ENCODE assay signal across 16 mouse cellular contexts in the genomic region with DNA sequence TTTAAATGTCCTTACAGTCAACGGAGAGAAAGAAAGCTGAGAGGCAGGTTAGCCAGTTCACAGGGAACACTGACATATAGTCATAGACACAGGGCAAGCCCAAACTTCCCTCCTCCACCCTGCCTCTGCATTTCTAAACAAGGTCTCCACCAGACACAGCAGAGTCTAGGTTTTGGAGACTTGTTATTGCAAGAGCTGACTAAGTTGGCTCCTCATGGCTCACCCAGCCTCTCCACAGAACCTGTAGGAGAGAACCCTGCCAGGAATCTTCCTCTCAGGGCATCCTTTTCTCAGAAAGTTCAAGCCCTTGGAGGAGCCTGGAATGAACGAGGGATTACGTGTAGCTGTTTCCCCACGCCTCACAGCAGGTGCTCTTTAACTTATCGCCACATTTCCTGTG.
"Had no signal": no experiment of that assay in that cellular context is flagged by ENCODE, and none has a peak within 500 bp of the region (broad histone marks: within the 10 kb centered on the region; RNA-seq: fewer than 3 reads in every experiment).

No protein-coding gene starts in this region.

- DNase-seq: kidney, adult 9 months; kidney, postnatal 36 days; layer of hippocampus, adult 9-11 months; lung, adult 2 months; lung, postnatal 4 days; midbrain, embryonic 14.5 days; right cerebral cortex, adult 18-20 months; right cerebral cortex, postnatal 25 days; thymus, adult 18-20 months; thymus, postnatal 14 days had no signal

- H3K27ac ChIP-seq: kidney, postnatal 0 days; limb, embryonic 13.5 days; liver, embryonic 14.5 days; midbrain, embryonic 10.5 days; neural tube, embryonic 15.5 days had no signal

- H3K9me3 ChIP-seq: limb, embryonic 13.5 days; midbrain, embryonic 10.5 days; neural tube, embryonic 15.5 days had no signal

- H3K4me1 ChIP-seq: limb, embryonic 13.5 days; neural tube, embryonic 15.5 days had no signal

- H3K9ac ChIP-seq: limb, embryonic 13.5 days; liver, embryonic 14.5 days; neural tube, embryonic 15.5 days had no signal

- H3K4me2 ChIP-seq: limb, embryonic 13.5 days; neural tube, embryonic 15.5 days had no signal

- H3K36me3 ChIP-seq: limb, embryonic 13.5 days; midbrain, embryonic 10.5 days; neural tube, embryonic 15.5 days had no signal

- H3K27me3 ChIP-seq: limb, embryonic 13.5 days; neural tube, embryonic 15.5 days had no signal

- H3K4me3 ChIP-seq: limb, embryonic 13.5 days; midbrain, embryonic 10.5 days; myocyte; neural tube, embryonic 15.5 days had no signal
